Mouse (Mus musculus) spleen, adult 2 months (tissue): ENCODE results near the gene Scimp.

Source experiments
- CTCF ChIP-seq: fragments of 200-500 bp; IDR thresholded peaks from 2 replicates; pipeline ENCODE4 v1.5.1; 2011; ENCODE audit warnings: mild to moderate bottlenecking, inconsistent platforms; ENCODE audit not compliant: insufficient read depth, insufficient read length, insufficient replicate concordance; ENCODE audit errors: extremely low read depth
- POLR2A ChIP-seq: fragments of 200-500 bp; IDR thresholded peaks from 2 replicates; pipeline ENCODE4 v1.6.1; 2011; ENCODE audit warnings: low read depth, low read length, inconsistent platforms

DNA sequence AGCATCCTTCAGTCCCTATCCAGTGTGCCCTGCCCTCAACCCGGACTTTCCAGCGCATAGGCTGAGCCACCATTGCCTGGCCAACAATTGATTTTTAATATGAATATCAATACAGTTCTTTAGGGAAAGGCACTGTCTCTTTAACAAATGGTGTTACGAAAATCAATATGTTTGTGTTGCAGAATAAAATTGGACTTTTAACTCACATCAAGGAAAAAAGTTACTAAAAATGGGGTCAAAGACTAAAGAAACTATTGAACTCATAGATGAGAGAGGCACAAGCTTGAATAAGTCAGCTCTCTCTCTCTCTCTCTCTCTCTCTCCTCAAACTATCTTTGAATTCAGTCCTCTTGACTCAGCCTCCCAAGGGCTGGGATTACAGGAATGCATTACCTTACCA lies 24.6 kb upstream of the Scimp start:
- TF ChIP-seq CTCF (no peak), POLR2A (no peak)
